Mouse (Mus musculus) thymus, postnatal 4 days (tissue): ENCODE data around the gene Klf13.
A peak's percentile ranks its signal among the peaks of the same experiment; 100 is the strongest.

Experiments
- DNase-seq: peaks from one replicate; pipeline ENCODE4 v3.0.0; 2021

Klf13 gene

DNA sequence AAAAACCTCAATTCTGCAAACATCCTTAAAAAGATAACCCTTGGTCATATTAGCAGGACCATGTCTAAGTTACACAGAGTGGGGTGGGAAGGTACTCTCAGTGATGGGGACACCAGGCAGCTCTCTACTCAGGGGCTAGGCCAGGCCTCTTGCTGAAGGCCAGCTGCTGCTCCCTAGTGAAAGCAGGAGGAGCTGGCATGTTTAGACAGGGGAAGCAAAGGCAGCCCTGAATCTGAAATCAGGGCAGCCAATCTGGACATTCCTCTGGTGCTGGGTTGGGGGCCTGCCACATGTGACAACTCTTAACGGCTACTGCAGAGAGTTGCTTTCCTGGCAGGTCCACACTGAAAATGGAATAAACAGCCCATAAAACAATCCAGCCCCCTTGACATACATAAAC is 14.6 kb downstream of the Klf13 start:
- no peak for DNase-seq

DNA sequence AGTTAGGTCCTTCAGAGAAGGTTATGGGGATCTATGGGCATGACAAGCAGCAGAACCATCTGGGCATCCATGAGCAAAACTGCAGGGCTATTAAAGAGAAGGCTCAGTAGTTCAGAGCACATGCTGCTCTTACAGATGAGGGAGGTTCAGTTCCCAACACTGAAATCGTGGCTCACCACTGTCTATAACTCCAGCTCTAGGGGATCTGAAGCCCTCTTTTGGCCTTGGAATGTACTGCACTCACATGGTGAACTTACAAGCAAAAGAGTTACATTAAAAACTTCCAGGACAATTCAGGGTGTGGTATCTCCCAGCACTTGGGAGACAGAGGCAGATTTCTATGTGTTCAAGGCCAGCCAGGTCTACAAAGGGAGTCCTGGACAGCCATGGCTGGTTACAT is 15.7 kb downstream of the Klf13 start:
- no peak for DNase-seq

DNA sequence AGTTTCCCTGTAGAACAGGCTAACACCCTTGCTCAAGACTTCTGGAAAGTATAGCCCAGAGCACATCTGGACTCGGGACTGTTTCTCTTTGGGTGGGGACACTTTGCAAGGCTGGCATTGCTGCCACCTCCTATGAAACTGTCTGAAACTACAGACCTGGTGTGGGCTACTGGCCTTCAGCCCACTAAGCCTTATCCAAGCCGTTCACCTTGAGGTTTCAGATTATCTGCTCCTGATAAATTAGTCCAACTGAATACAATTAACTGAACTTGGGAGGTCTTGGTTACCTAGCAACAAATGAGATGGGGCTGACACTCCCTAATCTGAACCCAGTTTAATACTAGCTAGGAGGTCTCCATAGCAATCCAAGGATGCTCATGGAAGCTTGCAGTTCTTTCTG is 16.1 kb downstream of the Klf13 start:
- no peak for DNase-seq

DNA sequence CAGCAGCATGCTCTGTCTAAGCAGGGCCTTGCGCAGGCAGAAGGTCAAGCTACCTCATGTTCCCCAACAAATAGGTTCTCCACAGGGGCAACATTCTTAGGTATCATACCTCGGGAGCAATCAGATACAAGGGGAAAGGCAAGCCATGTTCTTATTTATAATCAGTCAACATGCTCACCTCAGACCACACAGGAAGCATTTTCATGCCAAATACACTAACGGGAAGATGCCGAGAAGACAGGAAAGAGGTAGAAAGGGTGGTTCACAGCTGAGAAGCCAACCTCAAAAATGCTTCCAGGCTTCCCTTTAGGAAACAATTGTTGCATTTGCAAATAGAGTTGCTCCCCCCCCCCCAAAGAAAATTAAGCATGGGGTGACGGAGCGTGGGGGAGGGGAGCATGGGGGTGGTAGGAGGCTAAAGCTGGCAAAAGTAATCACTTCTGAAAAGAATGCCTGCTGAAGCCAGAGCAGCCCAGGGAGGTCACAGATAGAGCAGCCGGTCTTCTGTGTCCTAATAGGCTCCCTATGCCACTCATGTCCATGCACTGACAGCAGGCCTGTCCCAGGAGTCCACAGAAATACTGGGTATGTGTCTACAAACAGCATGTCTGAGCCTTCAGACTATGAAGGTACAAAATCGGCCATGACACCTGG is 16.7 kb downstream of the Klf13 start:
- DNase-seq: no peak

DNA sequence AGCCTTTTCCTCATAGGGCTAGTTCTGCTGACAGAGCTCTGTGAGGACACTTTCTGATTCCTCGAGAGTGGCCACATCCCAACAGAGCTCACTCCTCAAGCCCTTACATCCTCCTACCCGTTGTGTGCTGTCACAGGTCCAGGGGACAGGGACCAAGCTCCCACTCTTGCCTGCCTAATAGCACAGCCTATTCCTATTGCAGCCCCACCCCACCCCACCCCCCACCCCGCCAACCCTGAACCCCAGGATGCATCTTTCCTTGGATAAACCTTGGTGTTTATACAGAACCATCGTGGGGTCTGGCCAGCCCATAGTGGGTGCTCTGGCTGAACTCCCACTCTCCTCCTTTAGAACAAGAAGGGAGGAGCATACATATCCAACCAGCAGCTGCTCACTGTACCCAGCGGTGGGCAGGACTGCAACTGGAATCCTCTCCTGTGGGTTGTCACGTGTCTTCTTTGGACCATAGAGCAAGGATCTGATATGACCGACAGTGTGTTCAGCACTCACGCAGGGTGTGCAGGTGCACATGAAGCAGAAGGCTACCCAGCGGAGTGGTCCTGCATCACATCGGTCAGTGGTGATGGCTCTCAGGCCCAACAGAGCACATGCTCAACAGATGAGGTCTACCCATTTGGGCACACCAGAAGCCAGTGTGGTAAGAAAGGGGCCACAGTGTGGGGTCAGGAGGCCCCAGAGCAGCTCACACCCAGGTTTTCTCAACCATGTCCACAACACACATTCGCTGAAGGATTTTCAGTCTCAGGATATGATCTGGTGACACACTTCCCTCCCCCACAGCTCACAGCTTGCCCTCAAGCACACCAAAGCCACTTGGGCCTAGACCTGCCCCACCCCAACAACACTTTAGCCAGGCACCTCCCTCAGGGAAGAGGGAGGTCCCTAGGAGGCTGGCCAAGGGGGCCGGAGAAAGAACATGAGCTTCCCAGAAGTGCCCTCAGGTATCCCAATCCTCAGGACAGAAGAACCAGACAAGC is 19.6 kb downstream of the Klf13 start:
- DNase-seq: no peak

DNA sequence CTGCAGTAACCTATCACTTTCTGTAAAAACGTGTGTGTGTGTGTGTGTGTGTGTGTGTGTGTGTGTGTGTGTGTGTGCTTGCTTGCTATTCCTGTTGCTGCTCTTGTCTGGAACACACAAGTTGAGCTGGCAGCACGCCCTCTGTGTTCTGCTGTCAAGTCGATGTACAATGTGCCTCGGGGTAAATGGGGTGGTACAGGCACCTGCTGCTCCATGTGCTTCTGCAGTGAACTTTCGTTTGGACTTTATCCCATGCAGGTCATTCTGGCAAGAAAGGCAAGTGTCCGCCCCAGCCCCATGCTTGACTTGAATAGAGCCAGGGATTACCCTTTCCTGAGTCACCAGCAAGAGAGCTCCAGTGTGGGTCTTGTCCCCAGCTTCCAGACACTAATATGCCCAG is 21.0 kb downstream of the Klf13 start:
- no peak for DNase-seq

DNA sequence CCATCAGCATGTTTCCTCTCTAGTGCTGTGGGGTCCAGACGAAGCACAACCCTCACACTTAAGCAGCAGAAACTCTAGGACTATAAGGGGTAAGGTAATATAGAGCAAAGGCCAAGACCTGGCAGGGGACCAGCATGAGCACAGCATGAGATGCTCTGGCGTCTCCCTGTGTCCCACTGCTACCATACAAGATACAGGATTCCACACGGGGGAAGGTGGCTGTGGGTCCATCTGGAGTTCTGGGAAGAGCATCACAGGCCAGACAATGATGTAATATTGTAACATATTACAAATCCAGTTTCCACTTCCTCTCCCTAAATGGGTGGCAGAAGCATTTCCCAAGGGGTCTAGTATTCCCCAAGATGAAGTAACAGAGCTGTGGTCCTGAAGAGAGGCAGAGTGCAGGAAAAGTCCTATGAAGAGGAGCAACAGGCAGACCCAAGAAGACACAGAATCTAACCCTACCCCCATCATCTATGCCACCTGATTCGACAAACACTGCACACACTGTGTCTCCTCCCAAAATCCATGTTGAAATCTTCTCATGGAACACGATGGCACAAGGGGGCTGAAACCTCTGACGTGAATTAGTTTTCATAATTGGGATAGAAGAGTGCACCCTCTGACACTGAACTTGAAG is 22.3 kb downstream of the Klf13 start, which contains the start of gene E030018B13Rik:
E030018B13Rik (plus strand) TSS at position 590 of the 640 bp plus-strand sequence.
- no peak for DNase-seq

DNA sequence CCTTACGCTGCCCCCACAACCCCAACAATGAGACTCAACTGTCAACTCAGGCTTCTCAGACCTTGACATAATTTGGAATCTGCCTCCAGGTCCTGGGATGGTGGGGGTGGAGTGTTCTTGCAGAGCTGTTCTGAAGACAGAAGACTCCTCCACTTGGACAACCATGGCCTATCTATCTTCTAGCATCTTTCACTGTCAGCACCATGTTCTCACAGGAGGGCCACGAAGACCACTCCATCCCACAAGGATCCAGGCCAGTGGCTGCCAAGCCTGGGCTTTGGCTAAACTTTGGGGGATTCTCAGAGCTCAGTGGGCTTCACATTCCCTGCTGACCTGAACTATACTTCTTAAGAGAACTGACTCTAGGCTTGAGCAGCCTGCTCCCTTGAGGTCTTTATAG is 23.8 kb downstream of the Klf13 start:
- DNase-seq: no peak

DNA sequence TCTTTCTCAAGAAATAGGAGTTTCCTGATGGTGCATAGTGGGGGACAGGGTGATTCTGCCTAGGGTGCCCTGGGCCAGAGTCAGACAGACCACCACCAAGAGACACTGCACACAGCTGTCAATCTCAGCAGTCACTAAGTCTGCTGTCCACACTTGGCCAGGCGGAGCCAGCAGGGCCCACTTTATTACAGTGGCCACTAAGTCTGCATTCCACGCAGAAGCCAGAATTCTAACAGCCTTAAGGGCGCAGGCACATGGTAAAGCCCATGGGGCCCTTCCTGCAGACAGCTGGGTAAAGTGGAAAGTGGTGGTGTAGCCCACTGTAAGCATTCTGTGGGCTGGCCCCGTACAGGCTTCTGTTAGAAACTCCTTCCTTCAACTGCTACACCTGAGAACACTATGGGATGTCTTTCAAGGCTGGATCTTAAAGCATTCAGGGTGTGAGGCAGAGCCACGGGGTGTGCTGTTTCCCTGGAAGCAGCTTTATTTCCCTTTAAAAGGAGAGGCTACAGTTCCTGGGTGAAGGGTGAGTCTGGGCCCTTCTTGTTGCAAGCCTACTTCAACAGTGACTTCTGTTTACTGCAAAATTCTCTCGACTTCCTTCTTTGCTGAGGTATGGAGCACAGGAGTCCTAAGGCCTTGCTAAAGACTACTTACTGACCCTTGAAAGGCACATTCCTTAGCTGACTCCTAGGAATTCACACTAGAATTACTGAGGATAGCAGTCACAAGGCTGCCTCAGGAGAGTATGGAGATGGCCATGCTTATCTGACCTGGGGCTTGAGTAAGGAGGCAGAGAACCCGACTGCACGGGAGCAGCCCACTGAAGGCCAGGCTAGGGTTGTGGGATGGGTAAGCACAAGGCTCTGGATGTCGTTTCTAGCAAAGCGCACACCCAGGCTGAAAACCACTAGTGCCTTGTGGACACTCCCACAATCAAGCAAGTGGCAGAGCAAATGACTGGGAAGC is 24.7 kb downstream of the Klf13 start:
- DNase-seq: no peak

DNA sequence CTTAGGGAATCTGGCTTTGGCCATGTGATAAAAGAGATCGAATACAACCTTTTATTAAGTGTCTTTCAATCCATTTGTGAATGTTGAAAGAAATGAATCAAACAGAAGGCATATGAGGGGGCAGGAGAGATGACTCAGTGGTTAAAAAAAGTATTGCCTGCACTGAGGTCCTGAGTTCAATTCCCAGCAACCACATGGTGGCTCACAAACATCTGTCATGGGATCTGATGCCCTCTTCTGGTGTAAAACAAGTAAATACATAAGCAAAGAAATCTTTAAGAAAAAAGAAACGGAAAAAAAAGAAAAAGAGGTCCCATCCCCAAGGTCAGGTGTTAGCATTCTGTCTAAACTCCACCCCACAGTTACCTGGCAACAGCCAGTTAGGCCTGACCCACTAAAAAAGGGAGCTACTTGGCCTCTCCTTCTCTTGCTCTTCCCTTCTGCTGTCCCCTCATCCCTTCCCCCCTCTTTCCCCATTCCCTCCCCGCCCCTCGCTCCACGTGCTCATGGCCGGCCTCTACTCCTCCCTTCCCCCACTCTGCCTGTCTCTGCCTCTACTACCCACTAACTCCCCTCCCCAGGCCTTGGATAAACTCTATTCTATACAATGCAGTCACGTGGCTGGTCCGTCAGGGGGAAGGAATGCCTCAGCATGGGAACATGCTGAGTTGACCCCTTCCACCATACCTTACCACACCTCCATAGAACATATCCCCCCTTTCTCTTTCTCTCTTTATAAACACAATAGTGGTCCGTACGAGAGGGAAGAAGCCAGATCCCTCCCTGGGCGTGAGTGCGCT is 25.6 kb downstream of the Klf13 start:
- DNase-seq: no peak

DNA sequence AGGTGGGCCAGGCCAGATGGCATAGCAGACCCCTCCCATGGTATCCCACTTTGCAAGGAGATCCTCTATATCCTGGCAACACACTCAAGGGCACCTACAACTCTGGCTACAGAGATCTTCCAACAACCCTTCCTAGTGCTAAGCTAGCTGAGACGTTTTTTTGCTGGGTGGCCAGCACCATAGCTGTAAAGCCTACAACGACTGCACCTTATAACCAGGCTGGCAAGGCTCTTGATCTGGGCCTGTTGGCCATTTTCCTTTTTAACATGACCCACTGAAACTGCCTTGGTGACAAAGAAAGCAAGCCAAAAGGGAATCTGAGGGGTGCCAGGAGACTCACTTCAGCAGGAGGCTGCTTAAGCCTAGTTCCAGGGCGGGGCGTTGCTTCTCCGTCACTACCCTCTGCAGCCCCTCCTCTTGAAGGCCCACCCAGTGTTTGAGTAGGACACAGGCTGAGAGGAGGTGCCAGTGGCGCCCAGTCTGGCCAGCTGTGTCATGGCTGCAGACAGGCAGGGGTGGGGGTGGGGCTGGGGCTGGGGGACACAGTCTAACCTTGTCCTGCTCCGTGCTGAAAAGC is 26.4 kb downstream of the Klf13 start:
- no peak for DNase-seq

DNA sequence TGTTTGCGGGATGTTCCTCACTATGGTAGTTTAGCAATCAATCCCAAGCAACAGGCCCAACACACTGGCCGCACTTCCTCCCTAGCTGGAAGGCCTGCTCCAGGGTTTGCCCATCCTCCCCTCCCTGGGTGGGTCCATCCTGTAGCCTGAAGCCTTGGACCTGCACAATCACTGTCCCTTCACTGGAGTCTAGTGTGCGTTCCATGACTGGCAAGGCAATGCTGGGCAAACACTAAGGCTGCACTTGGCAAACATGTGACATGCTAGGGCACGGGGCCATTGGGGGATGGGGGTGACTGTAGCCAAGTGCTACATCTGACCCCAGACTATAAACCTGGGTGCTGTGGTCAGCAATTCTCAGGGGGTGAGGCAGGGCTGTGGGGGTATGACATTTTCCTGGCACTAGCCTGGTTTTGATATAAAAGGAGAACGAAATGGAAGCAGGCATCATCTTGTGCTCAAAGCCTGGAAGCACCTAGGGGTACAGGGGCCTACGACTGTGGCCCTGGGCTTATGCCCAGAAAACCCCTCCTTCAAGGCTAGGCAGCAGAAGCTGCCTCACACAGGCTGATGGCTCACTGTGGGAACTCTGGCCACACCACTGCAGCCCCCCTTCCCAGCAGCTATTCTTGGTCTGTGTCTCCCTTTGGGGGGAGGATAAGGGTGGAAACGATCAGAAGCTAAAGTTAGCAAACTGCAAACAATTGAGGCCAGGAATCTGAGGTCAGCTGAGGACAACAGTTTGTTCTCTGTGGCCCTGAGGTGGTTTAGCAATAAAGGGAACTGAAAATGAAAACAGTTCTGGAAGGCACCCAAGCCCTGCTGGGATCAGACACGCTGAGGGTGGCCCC is 27.1 kb downstream of the Klf13 start:
- DNase-seq: no peak

DNA sequence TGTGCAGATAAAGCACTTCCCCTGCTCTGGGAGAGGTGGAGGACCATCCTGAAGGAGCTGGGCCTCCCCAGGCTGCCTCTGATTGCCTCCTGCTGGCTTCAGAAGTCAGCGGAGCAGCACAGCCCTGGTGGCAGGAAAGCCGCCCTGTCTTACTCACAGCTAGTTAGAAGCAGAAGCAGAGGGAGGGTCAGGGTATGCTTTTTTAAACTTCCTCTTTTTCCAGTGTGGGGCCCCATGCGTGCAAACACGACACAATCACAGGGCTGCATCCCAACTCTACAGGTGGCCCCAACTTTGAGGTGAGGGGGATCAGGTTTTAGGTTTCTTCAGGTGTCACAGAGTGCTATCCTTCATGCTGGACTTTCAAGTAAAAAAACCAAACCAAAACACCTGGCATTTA is 27.8 kb downstream of the Klf13 start:
- peak; percentile 50 for DNase-seq

DNA sequence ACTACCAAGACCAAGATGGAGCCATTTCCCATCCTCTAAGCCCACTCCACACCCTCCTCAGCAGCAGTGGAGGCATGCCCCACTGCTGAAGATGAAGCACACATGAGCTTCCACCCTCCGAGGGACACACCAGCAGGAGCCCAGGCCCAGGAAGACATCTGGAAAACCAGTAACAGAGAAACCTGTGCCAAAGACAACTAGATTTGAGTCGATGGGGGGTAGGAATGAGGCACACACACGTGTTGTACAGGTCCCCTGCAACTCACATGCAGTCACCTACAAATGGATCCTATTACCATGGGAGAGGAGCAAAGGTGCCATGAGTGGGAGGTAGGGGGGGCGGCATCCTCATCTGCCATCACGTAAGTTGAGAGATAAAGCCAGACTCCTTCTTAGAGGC is 28.5 kb downstream of the Klf13 start:
- no peak for DNase-seq

DNA sequence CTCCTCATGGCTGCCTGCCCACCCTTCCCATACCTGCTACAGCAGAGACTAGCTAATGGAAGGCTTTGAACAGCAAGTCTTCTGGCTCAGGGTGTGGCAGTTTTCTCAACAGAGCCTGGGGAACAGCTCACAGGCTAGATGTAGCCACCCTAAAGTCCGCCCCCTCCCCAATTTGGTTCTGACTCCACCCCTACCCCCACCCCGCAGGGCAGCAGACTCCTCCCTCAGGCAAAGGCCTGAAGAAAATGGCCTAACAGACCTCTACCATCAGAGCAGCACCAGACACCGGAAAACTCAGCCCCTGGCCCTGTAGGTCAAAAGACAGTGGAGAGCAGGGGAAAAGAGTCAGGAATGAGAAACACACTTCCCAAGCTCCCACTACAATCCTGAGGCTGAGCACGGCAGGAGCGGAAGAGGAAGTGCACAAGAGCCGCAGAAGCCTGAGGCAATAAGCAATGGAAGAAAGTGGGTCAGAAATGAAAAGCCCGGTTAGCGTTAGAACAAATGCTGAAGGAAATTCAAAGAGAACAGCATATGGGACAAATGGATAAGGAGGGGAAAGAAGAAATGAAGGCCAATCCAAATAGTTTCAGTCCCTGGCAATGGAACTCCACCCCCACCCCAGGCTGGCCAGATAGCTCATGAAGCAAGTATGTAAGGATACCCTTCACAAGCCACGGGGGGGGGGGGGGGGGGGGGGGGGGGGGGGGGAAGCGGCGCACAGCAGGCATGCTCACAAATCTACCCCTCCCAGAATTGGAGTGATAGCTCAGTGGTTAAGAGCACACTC is 30.0 kb downstream of the Klf13 start:
- DNase-seq: no peak

DNA sequence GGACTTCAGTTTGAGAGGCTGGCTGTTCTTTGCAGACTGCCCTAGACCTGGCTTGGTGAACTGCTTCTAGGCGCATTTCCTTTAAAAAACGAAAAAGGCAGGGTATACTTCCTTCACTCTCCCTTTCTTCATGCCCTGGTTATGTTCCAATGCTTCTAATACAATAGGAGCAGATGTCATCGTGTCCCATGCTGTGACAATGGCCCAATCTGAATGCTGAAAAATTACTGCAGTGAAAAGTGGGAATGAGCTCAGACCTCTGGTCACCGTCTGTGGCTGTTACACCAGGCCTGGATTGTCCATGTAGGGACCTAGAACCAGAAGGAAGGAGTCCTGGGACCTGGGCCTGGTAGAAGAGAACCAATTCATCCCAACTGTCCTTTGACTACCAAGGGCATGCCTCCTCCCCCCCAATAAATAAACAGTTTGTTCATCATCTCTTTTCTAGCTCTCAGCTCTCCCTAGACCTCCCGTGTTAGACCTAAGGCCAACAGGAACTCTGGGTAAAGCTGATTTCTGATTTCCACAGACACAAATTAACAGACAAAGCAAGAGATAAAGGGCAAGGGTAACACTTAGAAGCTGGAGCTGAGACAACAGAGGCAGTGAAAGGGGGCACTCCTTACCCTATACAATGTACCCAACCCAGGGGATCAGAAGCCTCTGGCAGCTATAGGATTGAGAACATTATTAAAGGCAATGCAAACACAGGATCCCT is 30.8 kb downstream of the Klf13 start:
- DNase-seq: no peak

DNA sequence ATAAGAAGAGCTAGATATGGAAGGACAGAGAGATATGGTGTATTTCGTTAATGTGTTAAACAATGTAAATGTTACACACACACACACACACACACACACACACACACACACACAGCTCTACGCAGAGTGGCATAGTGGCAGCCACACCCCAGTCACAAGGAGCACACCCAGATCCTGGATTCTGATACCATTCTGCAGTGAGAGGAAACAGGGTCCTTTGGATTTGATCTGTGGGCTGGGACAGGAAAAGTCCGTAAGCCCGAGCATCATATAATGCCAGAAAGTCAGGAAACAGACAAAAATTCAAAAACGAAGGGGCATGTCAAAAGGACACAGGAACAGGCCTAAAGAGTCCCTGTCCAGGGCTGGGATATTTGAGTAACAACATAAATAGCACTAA is 33.1 kb downstream of the Klf13 start:
- DNase-seq: no peak

DNA sequence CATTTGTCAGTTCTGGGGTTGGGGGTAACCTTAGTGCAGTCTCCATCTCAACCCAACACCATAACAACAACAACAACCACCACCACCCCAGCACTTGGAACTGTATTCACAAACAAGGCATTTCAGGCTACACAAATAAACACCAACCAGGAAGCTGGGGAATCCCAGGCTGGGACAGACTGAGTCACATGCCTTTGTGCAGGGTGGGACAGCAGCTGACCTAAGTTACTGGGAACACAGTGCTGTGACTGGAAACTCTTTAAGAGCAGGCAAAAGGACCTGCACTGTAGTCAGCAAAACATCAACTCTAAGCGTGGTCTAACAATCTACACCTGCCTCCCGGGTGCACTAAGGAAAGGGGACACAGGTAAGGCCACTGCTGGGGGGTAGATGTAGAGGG is 33.5 kb downstream of the Klf13 start:
- DNase-seq: no peak
